Mouse (Mus musculus): ENCODE data around the gene Aunip. TPM values are rescaled to one million over a fixed set of nuclear protein-coding genes. Genes with fewer than 3 reads are reported as not detected.
"Not testable (repeated sequence)": the region's sequence is repeated elsewhere in the genome, so short reads cannot be mapped to it uniquely, and the experiment has no call there.

The Aunip gene
- polyA plus RNA-seq, 1 experiment, result 0.39 TPM

- TF ChIP-seq CTCF (IDR thresholded peaks at IDR 0.05; ENCODE audit: extremely low read depth, insufficient read depth, insufficient read length, insufficient replicate concordance) (no peak), POLR2A (IDR thresholded peaks at IDR 0.05; ENCODE audit: low read depth, low read length) (no peak)
- H3K27ac ChIP-seq (ENCODE audit: insufficient read depth, low read length), result no peak overlapping the region
These were observed 26.6 kb upstream of the Aunip start for GRCm38 (mm10) chr4:134484231-134484630.

GRCm38 (mm10) chr4:134485151-134485900 lies 25.5 kb upstream of the Aunip start:
- Histone ChIP-seq H3K4me3 (ENCODE audit: extremely low read depth, insufficient read depth, insufficient read length) (no peak overlapping the region), H3K27me3 (ENCODE audit: control insufficient read depth, insufficient read depth, low read length) (no peaks in the 10 kb centered on the region), H3K27ac (ENCODE audit: insufficient read depth, low read length) (no peak overlapping the region), H3K36me3 (ENCODE audit: control insufficient read depth, insufficient read depth, low read length) (no peaks in the 10 kb centered on the region), H3K4me1 (ENCODE audit: control insufficient read depth, insufficient read depth, insufficient read length) (no peaks in the 10 kb centered on the region)
- TF ChIP-seq POLR2A (IDR thresholded peaks at IDR 0.05; ENCODE audit: low read depth, low read length), result no peak
- no peak for TF ChIP-seq CTCF (IDR thresholded peaks at IDR 0.05; ENCODE audit: extremely low read depth, insufficient read depth, insufficient read length, insufficient replicate concordance)
- 90% methylated on average over 5 of the region's 5 CpGs for WGBS
- no peak for DNase-seq (ENCODE audit: low read depth in 1 of 2, low spot score in 2 of 2)

More at GRCm38 (mm10) chr4:134484231-134484630, 26.6 kb upstream of the Aunip start:
- Histone ChIP-seq H3K4me1 (ENCODE audit: control insufficient read depth, insufficient read depth, insufficient read length) (no peaks in the 10 kb centered on the region), H3K36me3 (ENCODE audit: control insufficient read depth, insufficient read depth, low read length) (no peaks in the 10 kb centered on the region), H3K27me3 (ENCODE audit: control insufficient read depth, insufficient read depth, low read length) (no peaks in the 10 kb centered on the region), H3K4me3 (ENCODE audit: extremely low read depth, insufficient read depth, insufficient read length) (no peak overlapping the region)
- 86% methylated on average over 10 of the region's 10 CpGs for WGBS
- DNase-seq (ENCODE audit: low read depth in 1 of 2, low spot score in 2 of 2), result no peak

- Histone ChIP-seq H3K4me3 (ENCODE audit: extremely low read depth, insufficient read depth, insufficient read length) (no peak overlapping the region), H3K27me3 (ENCODE audit: control insufficient read depth, insufficient read depth, low read length) (no peaks in the 10 kb centered on the region), H3K4me1 (ENCODE audit: control insufficient read depth, insufficient read depth, insufficient read length) (no peaks in the 10 kb centered on the region; the same call in 1 of the 2 replicates), H3K27ac (ENCODE audit: insufficient read depth, low read length) (no peak overlapping the region), H3K36me3 (ENCODE audit: control insufficient read depth, insufficient read depth, low read length) (no peaks in the 10 kb centered on the region)
- 95% methylated on average over 5 of the region's 5 CpGs for WGBS
- TF ChIP-seq POLR2A (IDR thresholded peaks at IDR 0.05; ENCODE audit: low read depth, low read length) (no peak), CTCF (IDR thresholded peaks at IDR 0.05; ENCODE audit: extremely low read depth, insufficient read depth, insufficient read length, insufficient replicate concordance) (no peak)
- DNase-seq (ENCODE audit: low read depth in 1 of 2, low spot score in 2 of 2), result no peak
These were observed 22.6 kb upstream of the Aunip start for GRCm38 (mm10) chr4:134488211-134488610.

- Histone ChIP-seq H3K36me3 (ENCODE audit: control insufficient read depth, insufficient read depth, low read length) (no peaks in the 10 kb centered on the region), H3K4me3 (ENCODE audit: extremely low read depth, insufficient read depth, insufficient read length) (no peak overlapping the region), H3K27me3 (ENCODE audit: control insufficient read depth, insufficient read depth, low read length) (no peaks in the 10 kb centered on the region), H3K27ac (ENCODE audit: insufficient read depth, low read length) (no peak overlapping the region), H3K4me1 (ENCODE audit: control insufficient read depth, insufficient read depth, insufficient read length) (peaks cover 8% of the 10 kb centered on the region; the same call in 1 of the 2 replicates)
- no peak for DNase-seq (ENCODE audit: low read depth in 1 of 2, low spot score in 2 of 2)
- TF ChIP-seq CTCF (IDR thresholded peaks at IDR 0.05; ENCODE audit: extremely low read depth, insufficient read depth, insufficient read length, insufficient replicate concordance), result no peak
- TF ChIP-seq POLR2A (IDR thresholded peaks at IDR 0.05; ENCODE audit: low read depth, low read length), result no peak
- 78% methylated on average over 11 of the region's 11 CpGs for WGBS
These were observed 20.7 kb upstream of the Aunip start for GRCm38 (mm10) chr4:134489986-134490665.

GRCm38 (mm10) chr4:134491716-134492115 lies 19.1 kb upstream of the Aunip start:
- H3K4me3 ChIP-seq (ENCODE audit: extremely low read depth, insufficient read depth, insufficient read length), result no peak overlapping the region
- WGBS, result 26% methylated on average over 6 of the region's 6 CpGs
- TF ChIP-seq POLR2A (IDR thresholded peaks at IDR 0.05; ENCODE audit: low read depth, low read length), result no peak
- no peak overlapping the region for H3K27ac ChIP-seq (ENCODE audit: insufficient read depth, low read length)
- no peaks in the 10 kb centered on the region for H3K36me3 ChIP-seq (ENCODE audit: control insufficient read depth, insufficient read depth, low read length)
- no peak for DNase-seq (ENCODE audit: low read depth in 1 of 2, low spot score in 2 of 2)
- no peaks in the 10 kb centered on the region for H3K27me3 ChIP-seq (ENCODE audit: control insufficient read depth, insufficient read depth, low read length)
- peaks cover 17% of the 10 kb centered on the region; the same call in 1 of the 2 replicates for H3K4me1 ChIP-seq (ENCODE audit: control insufficient read depth, insufficient read depth, insufficient read length)

GRCm38 (mm10) chr4:134494161-134494560 lies 16.6 kb upstream of the Aunip start:
- 88% methylated on average over 6 of the region's 6 CpGs for WGBS
- peak overlapping the region; percentile 84 for H3K27ac ChIP-seq (ENCODE audit: insufficient read depth, low read length)
- not testable (repeated sequence) for H3K4me3 ChIP-seq (ENCODE audit: extremely low read depth, insufficient read depth, insufficient read length); DNase-seq (ENCODE audit: low read depth in 1 of 2, low spot score in 2 of 2); H3K27me3 ChIP-seq (ENCODE audit: control insufficient read depth, insufficient read depth, low read length); H3K36me3 ChIP-seq (ENCODE audit: control insufficient read depth, insufficient read depth, low read length)
- H3K4me1 ChIP-seq (ENCODE audit: control insufficient read depth, insufficient read depth, insufficient read length), result peaks cover 17% of the 10 kb centered on the region; the same call in 1 of the 2 replicates

All from spleen, adult 2 months (tissue).